Mouse (Mus musculus) embryonic facial prominence, embryonic 11.5 days (tissue): ENCODE measurements around the gene Plk5. TPM values are rescaled to one million over a fixed set of nuclear protein-coding genes. Genes with fewer than 3 reads are reported as not detected.

Source experiments
- ATAC-seq: fragments of 200-750 bp; cut with Nextera tagmentation; replicated peaks from 2 replicates; pipeline ENCODE4 v1.8.0; 2017; ENCODE audit warnings: low read depth; ENCODE audit not compliant: insufficient number of reproducible peaks, low FRiP score, low TSS enrichment
- DNase-seq: peaks from one replicate; pipeline ENCODE4 v3.0.0-alpha.2; 2015; ENCODE audit warnings: low spot score
- H3K27ac ChIP-seq: fragments of 300-500 bp; sonication (generic); replicated peaks from 2 replicates; pipeline ENCODE4 v1.5.1; 2014; ENCODE audit warnings: mild to moderate bottlenecking, low read depth, low read length, control low read depth
- H3K27me3 ChIP-seq: fragments of 300-500 bp; sonication (generic); 2 replicates; pipeline ENCODE4 v1.6.1; 2014; ENCODE audit warnings: mild to moderate bottlenecking, low read length, moderate library complexity, mixed read lengths; ENCODE audit not compliant: control insufficient read depth, insufficient read depth
- H3K36me3 ChIP-seq: fragments of 300-500 bp; sonication (generic); replicated peaks from 2 replicates; pipeline ENCODE4 v1.6.1; 2014; ENCODE audit warnings: low read depth, mild to moderate bottlenecking, low read length, moderate library complexity, mixed read lengths; ENCODE audit not compliant: control insufficient read depth, insufficient read depth
- H3K4me1 ChIP-seq: fragments of 300-500 bp; sonication (generic); 2 replicates; pipeline ENCODE4 v1.6.1; 2014; ENCODE audit warnings: low read length, mixed read lengths; ENCODE audit not compliant: control insufficient read depth, insufficient read depth
- H3K4me2 ChIP-seq: fragments of 300-500 bp; sonication (generic); 2 replicates; pipeline ENCODE4 v1.6.1; 2014; ENCODE audit warnings: low read depth, mild to moderate bottlenecking, control low read depth, low read length, moderate library complexity
- H3K4me3 ChIP-seq: fragments of 300-500 bp; sonication (generic); 2 replicates; pipeline ENCODE4 v1.5.1; 2014; ENCODE audit warnings: low read depth, low read length, control low read depth
- H3K9ac ChIP-seq: fragments of 300-500 bp; sonication (generic); replicated peaks from 2 replicates; pipeline ENCODE4 v1.6.1; 2014; ENCODE audit warnings: mild to moderate bottlenecking, control low read depth, low read length
- H3K9me3 ChIP-seq: fragments of 300-500 bp; sonication (generic); replicated peaks from 2 replicates; pipeline ENCODE4 v1.6.1; 2016; ENCODE audit warnings: mild to moderate bottlenecking, low read length, inconsistent platforms, mixed read lengths; ENCODE audit not compliant: control insufficient read depth
- WGBS: fragments of 180-500 bp; shearing (Covaris S2); extraction: QIAGEN DNeasy Blood & Tissue Kit; methylation state at CpG from one replicate; pipeline ENCODE4 v1.1.7; 2014; 5-methylcytosine and 5-hydroxymethylcytosine counted together
- polyA plus RNA-seq: library from polyadenylated mRNA; unstranded; fragments of >200 nt; fragmentation: Nextera tagmentation; extraction: Ambion mirVana; gene quantifications from 2 replicates; pipeline ENCODE4 v1.2.1, GENCODE M21; 2014

Plk5 gene
- polyA plus RNA-seq, 1 experiment from 2014 or later = 0.52 TPM

DNA sequence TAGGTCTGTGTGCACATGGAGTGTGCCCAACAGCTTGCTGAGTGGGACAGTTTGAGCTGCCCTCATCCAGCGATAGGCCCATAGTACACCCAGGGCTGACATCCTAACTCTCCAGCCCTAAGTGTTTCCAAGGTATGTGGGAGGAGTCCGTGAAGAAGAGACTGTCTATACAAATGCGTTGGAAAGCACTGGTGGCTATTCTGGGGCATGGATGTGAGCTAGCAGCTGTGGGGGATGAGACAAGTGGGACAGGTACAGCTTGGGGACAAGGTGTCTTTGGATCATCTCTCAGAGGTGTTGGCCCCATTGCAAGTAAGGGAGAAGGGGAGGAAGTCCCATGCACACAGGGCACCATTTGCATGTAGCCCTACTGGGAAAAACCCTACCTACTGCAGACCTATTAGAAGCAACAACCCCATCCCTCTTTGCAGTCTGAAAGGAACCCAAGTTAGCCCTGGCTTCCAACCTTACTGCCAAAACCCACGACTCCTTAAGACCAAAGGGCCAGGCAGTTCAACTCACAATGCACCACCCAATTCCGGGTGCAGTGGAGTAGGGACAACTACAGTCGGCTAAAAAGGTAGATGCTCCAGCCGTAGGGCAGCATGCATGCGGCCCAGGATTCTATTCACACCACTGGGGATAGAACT, 41.4 kb downstream of the Plk5 start:
- DNase-seq (no peak), ATAC-seq (no peak)
- H3K9me3 ChIP-seq = no peaks in the 10 kb centered on the region
- peak overlapping the region; percentile 64 for H3K4me2 ChIP-seq
- peak overlapping the region; percentile 96 for H3K9ac ChIP-seq
- H3K4me3 ChIP-seq = peak overlapping the region; percentile 71
- peak overlapping the region; percentile 99; the same call in 1 of the 2 replicates for H3K27ac ChIP-seq
- H3K4me1 ChIP-seq = no peaks in the 10 kb centered on the region; the same call in 1 of the 2 replicates
- WGBS = 58% methylated on average over 8 of the region's 8 CpGs
- peaks cover 23% of the 10 kb centered on the region for H3K36me3 ChIP-seq
- H3K27me3 ChIP-seq = no peaks in the 10 kb centered on the region

DNA sequence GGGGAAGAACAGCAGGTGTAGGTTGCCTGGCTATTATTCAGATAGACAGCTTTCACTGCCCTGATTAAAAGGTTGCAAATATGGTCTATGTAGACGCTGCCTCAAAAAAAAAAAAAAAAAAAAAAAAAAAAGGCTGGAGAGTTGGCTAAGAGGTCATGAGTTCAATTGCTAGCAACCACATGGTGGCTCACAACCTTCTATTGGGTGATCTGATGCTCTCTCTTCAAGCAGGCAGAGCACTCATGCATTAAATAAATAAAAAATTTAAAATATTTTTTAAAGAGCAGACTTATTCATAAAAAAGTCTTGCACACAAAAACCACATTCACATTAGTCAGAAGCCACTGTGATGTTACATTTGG, 41.9 kb downstream of the Plk5 start:
- peaks cover 18% of the 10 kb centered on the region for H3K36me3 ChIP-seq
- ATAC-seq (no peak), DNase-seq (peak; percentile 40)
- H3K9ac ChIP-seq = peak overlapping the region; percentile 96
- H3K27ac ChIP-seq = peak overlapping the region; percentile 99
- peak overlapping the region; percentile 71 for H3K4me3 ChIP-seq
- H3K9me3 ChIP-seq = no peaks in the 10 kb centered on the region
- WGBS = 6% methylated on average over 1 of the region's 1 CpGs
- H3K27me3 ChIP-seq = no peaks in the 10 kb centered on the region
- H3K4me2 ChIP-seq = peak overlapping the region; percentile 64
- no peaks in the 10 kb centered on the region; the same call in 1 of the 2 replicates for H3K4me1 ChIP-seq

DNA sequence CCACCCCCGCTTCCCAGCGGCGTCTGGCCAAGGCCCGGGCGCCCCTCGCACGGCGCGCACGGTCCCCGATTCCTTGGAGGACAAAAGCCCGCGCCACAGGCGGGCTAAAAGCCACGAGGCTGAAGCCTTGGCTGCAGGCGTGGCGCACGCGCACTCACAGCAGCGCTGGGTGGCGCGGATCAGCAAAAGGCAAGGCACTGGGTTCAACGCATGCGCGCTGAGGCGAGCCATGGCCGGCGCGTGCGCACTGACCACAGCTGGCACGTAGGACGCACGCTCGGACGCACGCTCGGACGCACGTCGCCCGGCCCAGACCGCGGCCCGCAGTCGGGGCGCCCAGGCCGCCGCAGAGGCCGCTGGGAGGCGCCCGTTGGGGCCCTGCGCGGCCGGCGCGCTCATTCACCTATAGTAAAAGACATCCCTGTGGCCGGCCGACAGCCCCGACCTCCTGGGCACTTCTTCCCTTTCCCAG, 42.5 kb downstream of the Plk5 start:
- no peaks in the 10 kb centered on the region for H3K9me3 ChIP-seq
- ATAC-seq = peak; percentile 80
- peak overlapping the region; percentile 99 for H3K27ac ChIP-seq
- under 1% methylated on average over 59 of the region's 59 CpGs for WGBS
- H3K4me1 ChIP-seq = no peaks in the 10 kb centered on the region; the same call in 1 of the 2 replicates
- H3K27me3 ChIP-seq = no peaks in the 10 kb centered on the region
- peak overlapping the region; percentile 64 for H3K4me2 ChIP-seq
- DNase-seq = peak; percentile 99
- peak overlapping the region; percentile 71 for H3K4me3 ChIP-seq
- peaks cover 18% of the 10 kb centered on the region for H3K36me3 ChIP-seq
- H3K9ac ChIP-seq = peak overlapping the region; percentile 96

DNA sequence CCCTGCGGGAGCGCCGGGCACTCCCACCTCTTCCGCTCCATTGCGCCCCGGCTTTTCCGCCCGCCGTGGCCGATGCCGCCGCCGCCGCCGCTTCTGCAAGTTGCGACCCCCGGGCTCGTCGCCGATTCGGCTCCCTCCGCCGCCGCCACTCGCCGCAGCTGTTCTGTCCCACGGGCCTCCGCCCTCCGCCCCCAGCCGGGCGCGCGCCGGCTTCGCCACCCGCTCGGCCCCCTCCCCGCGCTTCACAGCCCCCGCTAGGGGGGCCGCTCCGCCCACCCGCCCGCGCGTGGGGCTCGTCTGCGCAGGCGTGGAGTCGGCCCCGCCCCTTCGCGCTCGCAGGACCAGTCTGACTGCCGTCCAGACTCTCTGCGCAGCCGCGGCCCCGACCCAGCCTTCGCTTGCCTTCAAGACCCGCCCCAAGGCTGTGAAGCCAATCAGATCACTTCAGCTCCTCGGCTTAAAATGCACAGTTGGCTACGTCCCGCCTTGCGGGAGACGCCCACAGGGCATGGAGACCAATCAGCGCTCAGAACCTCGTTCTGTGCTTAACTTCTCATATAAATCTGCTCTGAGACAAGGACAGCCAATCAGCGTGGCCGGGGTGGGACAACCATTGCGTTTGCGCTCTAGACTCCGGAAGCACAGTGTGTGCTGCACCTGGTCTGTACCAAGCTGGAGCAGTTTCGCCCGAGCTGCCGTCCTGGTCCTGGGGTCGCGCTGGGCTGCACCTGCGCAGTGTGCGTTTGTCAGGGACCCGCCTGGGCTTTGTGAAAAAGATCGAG, 43.1 kb downstream of the Plk5 start, which contains the start of gene Mbd3:
Gene Mbd3, minus strand, starts transcription at position 360 of the 782 bp plus-strand sequence.
- Histone ChIP-seq H3K9me3 (no peaks in the 10 kb centered on the region), H3K27me3 (no peaks in the 10 kb centered on the region), H3K4me3 (peak within 1 kb of the TSS; percentile 71), H3K36me3 (peaks cover 14% of the 10 kb centered on the region), H3K27ac (peak within 1 kb of the TSS; percentile 99), H3K9ac (peak within 1 kb of the TSS; percentile 96), H3K4me1 (no peaks in the 10 kb centered on the region; the same call in 1 of the 2 replicates), H3K4me2 (peak within 1 kb of the TSS; percentile 71)
- 1% methylated on average over 60 of the region's 82 CpGs for WGBS
- peak; percentile 96 for ATAC-seq
- peak; percentile 100 for DNase-seq

DNA sequence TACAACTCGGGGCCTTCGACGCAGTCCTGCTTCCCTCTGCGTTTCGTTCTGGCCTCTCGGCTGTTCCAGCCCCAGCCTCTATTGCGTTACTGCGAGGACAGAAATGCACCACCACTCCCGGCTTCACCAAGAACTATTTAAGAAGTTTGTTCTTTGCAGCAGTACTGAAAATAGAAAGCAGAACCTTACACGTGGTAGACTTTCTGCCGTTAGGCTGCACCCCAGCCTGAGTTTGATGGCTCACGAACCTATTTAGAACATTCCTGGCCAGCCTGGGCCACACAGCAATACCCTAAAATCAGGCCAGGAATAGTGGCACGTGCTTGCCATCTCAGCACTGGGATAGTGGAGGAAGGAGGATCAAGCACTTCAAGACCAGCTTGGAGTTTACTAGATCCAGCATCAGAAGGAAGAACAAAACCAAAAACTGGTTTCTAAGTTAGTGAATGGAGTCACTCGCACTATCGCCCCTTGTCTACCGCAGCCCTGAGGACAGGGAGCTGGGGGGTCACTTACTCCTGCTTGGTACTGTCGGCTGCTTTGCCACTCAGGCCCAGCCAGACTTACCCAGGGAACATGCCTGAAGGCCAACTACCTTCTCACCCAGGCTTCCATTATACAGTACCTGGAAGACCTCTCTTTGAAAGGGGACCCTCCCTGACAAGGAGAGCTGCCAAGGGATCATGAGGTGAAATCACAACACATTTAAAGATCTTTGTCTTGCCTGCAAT, 43.9 kb downstream of the Plk5 start:
- H3K9me3 ChIP-seq = no peaks in the 10 kb centered on the region
- H3K4me1 ChIP-seq = no peaks in the 10 kb centered on the region; the same call in 1 of the 2 replicates
- DNase-seq (no peak), ATAC-seq (no peak)
- peak overlapping the region; percentile 71 for H3K4me2 ChIP-seq
- peak overlapping the region; percentile 99 for H3K27ac ChIP-seq
- H3K36me3 ChIP-seq = peaks cover 12% of the 10 kb centered on the region
- peak overlapping the region; percentile 71 for H3K4me3 ChIP-seq
- H3K9ac ChIP-seq = peak overlapping the region; percentile 61
- 16% methylated on average over 17 of the region's 17 CpGs for WGBS
- no peaks in the 10 kb centered on the region for H3K27me3 ChIP-seq

DNA sequence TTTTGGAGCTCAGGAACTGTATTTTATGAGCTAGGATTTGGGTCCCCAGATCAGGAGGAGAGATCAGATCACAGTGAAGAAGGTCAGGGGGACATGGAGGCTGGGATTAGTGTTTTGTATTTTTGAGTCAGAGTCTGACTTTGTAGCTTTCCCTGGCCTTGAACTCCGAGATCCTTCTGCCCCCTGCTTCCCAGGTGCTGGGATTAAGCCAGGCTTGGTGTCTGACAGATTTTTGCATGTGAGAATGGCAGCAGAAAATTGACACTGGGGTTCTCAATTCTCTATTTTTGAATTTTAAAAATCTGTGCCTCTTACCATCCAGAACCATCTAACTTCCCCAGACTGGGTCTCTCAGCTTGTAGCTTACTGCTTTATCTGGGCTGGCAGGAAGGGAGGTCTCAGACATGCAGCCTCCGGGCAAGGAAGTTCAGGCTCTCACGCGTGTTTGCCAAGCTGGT, 44.5 kb downstream of the Plk5 start:
- 85% methylated on average over 4 of the region's 4 CpGs for WGBS
- Histone ChIP-seq H3K9me3 (no peaks in the 10 kb centered on the region), H3K9ac (no peak overlapping the region; the same call in 1 of the 2 replicates), H3K4me2 (no peak overlapping the region), H3K4me1 (no peaks in the 10 kb centered on the region; the same call in none of the 2 replicates), H3K4me3 (no peak overlapping the region), H3K27ac (no peak overlapping the region), H3K36me3 (peaks cover 8% of the 10 kb centered on the region), H3K27me3 (no peaks in the 10 kb centered on the region)
- DNase-seq (no peak), ATAC-seq (no peak)

DNA sequence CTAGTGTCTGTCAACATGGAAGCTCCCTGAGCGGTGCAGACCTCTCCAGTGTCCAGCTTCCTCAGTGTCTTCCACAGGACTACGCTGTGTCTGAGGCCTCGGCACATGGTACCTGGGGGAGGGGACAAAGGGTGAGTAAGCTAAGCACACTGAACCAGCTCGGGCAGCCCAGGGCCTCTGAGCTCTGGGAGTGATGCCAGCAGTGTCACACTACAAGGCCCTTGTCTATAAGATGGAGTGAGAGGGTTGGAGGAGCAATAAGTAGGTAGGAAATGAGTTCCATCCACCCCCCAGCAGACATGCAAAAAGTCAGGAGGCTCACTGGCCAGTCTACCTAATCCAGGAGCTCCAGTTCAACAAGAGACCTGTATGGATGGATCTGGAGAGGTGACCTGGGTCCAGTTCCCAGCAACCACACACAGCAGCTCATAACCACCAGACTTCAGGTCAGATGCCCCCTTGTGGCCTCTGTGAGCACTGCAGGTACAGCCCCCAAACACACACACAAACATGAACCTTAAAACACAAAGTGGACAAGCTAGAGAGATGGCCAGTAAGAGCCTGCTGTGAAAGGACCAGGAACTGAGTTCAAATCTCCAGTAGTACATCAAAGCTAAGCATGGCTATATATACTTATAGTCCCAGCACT, 46.9 kb downstream of the Plk5 start:
- 96% methylated on average over 4 of the region's 4 CpGs for WGBS
- ATAC-seq = no peak

More for the DNA sequence above, 46.9 kb downstream of the Plk5 start:
- Histone ChIP-seq H3K4me1 (no peaks in the 10 kb centered on the region; the same call in none of the 2 replicates), H3K4me3 (no peak overlapping the region), H3K27ac (no peak overlapping the region), H3K9ac (no peak overlapping the region), H3K4me2 (no peak overlapping the region), H3K36me3 (peaks cover 8% of the 10 kb centered on the region), H3K9me3 (no peaks in the 10 kb centered on the region), H3K27me3 (no peaks in the 10 kb centered on the region)
- DNase-seq = peak; percentile 21
